Mouse (Mus musculus) cerebellum, postnatal 36 days (tissue): Measurements from ENCODE around the gene Chst4.

Source experiments
- DNase-seq, 2 experiments: peaks; one replicate each; pipeline ENCODE4 v3.0.0; 2021 to 2022; ENCODE audit warnings: mixed read lengths in 2 of 2

Chst4 gene

DNA sequence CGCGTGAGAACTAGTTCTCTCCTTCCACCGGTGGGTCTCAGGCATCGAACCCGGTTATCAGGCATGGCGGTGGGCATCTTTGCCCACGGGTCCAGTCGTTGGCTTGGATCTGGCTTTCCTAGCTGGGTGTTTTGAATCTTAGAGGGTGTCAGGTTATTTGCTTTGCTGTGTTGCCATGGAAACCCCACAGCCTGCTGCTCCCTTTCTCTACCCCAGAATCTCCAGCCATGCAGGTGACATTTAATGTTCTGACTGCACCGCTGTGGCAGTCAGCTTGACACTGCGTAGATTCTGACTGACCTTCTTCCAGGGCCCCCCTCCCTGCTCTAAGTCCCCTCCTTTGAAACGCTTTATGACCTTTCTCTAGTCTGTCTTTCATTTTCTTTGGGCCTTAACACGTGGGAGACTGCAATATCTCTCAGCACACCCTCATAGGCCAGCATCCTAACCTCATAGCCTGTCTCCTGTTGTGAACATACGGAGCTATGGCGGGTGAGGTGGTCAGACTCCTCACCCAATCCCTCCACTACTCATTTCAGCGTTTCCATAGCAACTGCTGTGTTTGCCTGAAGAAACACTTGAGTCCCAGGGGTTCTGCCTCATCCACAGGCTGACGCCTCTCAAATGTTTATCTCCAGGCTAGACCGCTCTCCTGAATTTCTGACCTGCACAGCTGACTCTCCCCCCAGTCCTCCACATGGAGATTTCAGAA lies 33.1 kb downstream of the Chst4 start:
- no peak for DNase-seq

DNA sequence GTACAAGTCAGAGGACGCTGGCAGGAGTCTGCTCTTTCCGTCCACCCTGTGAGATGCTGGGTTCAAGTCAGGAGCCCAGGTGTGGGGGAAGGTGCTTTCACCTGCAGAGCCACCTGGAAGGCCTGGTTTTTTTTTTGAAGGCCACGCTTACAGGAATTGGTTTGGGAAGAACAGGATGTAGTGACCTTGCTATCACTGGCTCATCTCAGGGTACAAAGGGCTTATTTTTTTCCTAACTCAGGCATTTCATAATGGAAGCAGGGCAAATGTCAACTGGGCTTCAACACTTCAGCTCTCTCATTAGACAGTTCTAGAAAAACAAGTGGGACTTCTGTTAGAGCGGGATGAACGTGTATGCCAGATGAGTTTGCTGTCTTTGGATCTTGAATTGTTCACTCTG lies 35.2 kb downstream of the Chst4 start:
- no peak for DNase-seq

- no peak for DNase-seq
Measured at GRCm38 (mm10) chr8:110002953-110003352, 36.6 kb downstream of the Chst4 start.

GRCm38 (mm10) chr8:109999974-110000373 lies 39.6 kb downstream of the Chst4 start:
- no peak for DNase-seq

DNA sequence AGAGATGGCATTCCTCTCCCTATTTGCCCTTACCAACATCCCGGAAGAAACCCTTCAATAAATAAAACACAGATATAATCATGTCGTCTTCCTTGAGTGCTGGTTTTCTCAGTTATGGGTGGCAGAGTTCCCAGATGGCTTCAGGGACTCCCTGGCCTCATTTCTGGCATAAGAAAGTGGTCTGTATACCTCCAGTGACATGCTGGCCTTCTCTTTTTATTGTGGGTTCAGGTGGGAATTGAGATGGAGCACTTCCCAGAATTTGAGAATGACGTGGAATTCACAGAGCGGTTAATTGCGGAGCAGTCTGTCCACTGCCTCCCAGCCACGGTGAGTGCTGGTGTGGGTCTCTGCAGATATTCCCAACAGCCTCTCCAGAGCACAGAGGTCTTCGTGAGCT lies 41.5 kb downstream of the Chst4 start:
- no peak for DNase-seq

DNA sequence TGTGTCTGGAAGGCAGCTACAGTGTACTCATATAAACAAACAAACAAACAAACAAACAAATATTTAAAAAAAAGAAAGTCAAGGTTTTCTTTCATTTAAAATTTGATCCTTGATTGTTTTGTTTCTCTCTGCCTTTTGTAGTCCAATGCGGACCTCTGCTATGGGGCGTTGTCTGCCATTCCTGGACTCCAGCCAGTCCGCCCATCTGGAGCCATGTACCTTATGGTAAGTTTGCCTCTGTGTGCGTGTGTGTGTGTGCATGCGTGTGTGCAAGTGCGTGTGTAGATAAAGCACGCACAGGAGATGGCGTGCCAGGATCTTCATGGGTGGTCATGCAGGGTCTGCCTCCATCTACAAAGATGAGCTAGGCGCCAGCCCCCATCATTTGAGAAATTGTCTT lies 42.2 kb downstream of the Chst4 start:
- peak in 1 of 2 experiments; percentile 7 for DNase-seq

GRCm38 (mm10) chr8:109992951-109993350 lies 46.6 kb downstream of the Chst4 start:
- DNase-seq = no peak

GRCm38 (mm10) chr8:109992166-109992565 lies 47.4 kb downstream of the Chst4 start:
- DNase-seq = no peak

DNA sequence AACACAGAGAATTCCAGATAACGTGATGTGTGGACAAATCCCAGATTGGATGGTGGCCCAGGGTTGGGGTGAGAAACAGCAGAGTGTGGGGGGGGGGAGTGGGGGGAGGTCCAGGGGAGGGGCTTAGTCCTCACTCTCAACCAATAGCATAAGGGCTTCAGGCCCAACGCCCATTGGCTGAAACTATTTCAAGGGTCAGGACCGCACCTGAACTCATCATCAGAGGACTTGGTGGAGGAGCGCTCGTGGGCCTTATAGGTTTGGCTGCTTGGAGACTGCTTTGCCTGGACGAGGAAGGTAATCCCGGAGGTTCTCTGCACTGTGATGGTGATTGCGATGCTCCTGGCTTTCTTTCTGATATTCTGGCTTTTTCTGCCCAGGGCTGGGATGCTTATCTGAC lies 49.3 kb downstream of the Chst4 start, which contains the start of gene Tat:
Gene Tat, plus strand, starts transcription at position 214 of the 400 bp plus-strand sequence.
- no peak for DNase-seq

DNA sequence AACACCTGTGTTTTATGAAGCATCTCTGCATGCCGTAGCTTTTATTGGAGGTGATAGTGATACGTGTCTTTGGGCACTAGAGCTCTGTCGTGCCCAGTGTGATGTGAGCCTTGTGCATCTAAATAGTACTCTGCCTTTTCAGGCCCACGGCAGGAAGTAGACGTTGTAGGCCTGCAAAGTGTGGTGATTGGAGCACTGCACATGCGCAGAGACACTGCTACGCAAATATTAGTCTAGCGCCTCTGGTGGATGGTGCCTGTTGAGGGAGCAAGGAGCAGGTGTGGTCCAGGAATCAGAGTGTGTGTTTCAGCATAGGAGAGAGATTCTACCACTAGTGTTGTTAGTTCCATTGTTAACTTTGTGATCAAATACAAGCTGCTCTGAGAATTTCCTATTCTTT lies 50.4 kb downstream of the Chst4 start:
- DNase-seq = no peak

DNA sequence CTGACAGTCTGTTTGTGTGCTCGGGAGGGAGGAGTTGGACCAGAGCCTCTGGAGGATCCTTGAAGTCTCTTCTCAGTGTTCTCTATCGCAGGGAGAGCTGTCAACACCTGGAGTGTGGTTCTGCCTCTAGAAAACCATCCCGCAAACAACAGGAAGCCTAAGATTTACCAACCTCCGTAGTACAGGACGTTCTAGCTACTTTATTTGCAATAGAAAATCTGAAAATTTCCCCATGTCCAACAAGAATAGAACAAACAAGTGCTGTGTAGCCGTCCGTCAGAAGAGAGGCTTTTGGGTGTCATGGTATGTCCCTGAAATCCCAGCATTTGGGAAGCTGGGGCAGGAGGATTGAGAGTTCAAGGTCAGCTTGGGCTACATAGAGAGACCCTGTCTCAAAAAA lies 51.8 kb downstream of the Chst4 start:
- DNase-seq = no peak

GRCm38 (mm10) chr8:109986384-109986783 lies 53.2 kb downstream of the Chst4 start:
- no peak for DNase-seq

- no peak for DNase-seq
Measured at GRCm38 (mm10) chr8:109983944-109984343, 55.6 kb downstream of the Chst4 start.

DNA sequence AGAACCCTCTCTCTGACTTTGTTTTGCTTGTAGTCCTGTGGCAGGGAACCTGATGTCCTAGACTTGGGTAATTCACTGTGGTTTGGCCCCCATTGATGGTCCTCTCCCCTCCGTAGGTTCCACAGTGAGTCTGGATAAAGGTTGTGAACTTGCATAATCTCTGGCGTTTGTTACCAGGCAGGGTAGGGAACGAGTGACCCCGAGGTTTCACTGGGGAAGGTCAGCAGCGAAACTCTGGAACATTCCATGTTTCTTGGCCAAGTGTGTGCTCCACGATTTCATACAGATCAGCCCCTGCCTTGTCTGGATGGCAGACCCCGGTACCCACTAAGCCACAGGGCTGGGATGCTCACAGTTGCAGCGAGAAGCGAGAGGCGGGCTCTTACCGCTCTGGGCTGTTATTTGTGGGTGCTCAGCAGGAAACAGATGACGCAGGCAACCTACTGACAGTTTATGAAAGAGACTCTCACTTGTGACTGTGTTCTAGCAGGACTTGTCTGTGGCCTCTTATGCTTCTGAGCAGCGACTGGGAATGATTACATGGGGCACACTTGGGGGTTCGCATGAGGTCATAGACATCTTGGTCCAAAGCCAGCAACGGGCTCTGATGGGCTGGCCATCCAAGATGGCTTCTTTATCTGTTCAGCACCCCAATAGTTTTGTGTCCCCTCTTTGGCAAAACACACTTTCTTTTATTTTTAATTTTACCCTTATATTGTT lies 57.0 kb downstream of the Chst4 start:
- peak; percentile 18 to 24 for DNase-seq

- no peak for DNase-seq
Measured at GRCm38 (mm10) chr8:109979339-109979738, 60.2 kb downstream of the Chst4 start.
